Mouse (Mus musculus): Measurements from ENCODE around the gene Slc25a29. TPM values are rescaled to one million over a fixed set of nuclear protein-coding genes. Genes with fewer than 3 reads are reported as not detected.

Slc25a29 gene
- polyA plus RNA-seq (2015; fragmentation: Nextera tagmentation; extraction: Ambion mirVana): 3.3 and 3.4 TPM in 2 replicates

- peak within 1 kb of the TSS; percentile 89 for H3K27ac ChIP-seq (replicated peaks)
- H3K4me3 ChIP-seq: peak within 1 kb of the TSS; percentile 78
- H3K9me3 ChIP-seq: no peaks in the 10 kb centered on the region
- H3K4me2 ChIP-seq: peak within 1 kb of the TSS; percentile 97
- no peaks in the 10 kb centered on the region for H3K27me3 ChIP-seq (replicated peaks)
- under 1% methylated on average over 49 of the region's 53 CpGs for WGBS
- ATAC-seq (ENCODE audit: extremely low read depth, insufficient number of reproducible peaks, low FRiP score, low TSS enrichment): peak; percentile 97
- H3K4me1 ChIP-seq: peaks cover 38% of the 10 kb centered on the region
- peaks cover 18% of the 10 kb centered on the region for H3K36me3 ChIP-seq
- peak within 1 kb of the TSS; percentile 90 for H3K9ac ChIP-seq
These were observed at the start of gene Slc25a29, which contains the start of gene Slc25a47 for GRCm38 (mm10) chr12:108835840-108836409. TSS of gene Slc25a29 (minus strand) at chr12:108835883. TSS of gene Slc25a47 (plus strand) at chr12:108836046.

- no peak overlapping the region for H3K4me2 ChIP-seq
- H3K4me1 ChIP-seq: no peaks in the 10 kb centered on the region
- peaks cover 97% of the 10 kb centered on the region for H3K36me3 ChIP-seq
- H3K4me3 ChIP-seq: no peak overlapping the region
- 80% methylated on average over 8 of the region's 8 CpGs for WGBS
- no peaks in the 10 kb centered on the region for H3K9me3 ChIP-seq
- no peak overlapping the region for H3K27ac ChIP-seq (replicated peaks)
- no peaks in the 10 kb centered on the region for H3K27me3 ChIP-seq (replicated peaks)
- H3K9ac ChIP-seq: no peak overlapping the region
- ATAC-seq (ENCODE audit: extremely low read depth, insufficient number of reproducible peaks, low FRiP score, low TSS enrichment): no peak
These were observed 47.1 kb upstream of the Slc25a29 start for GRCm38 (mm10) chr12:108882776-108883175.

- Histone ChIP-seq H3K36me3 (peaks cover 93% of the 10 kb centered on the region), H3K4me3 (no peak overlapping the region), H3K27ac (replicated peaks) (no peak overlapping the region), H3K27me3 (replicated peaks) (no peaks in the 10 kb centered on the region), H3K4me1 (no peaks in the 10 kb centered on the region), H3K9me3 (no peaks in the 10 kb centered on the region), H3K9ac (no peak overlapping the region), H3K4me2 (no peak overlapping the region)
- WGBS: 88% methylated on average over 3 of the region's 3 CpGs
- no peak for ATAC-seq (ENCODE audit: extremely low read depth, insufficient number of reproducible peaks, low FRiP score, low TSS enrichment)
These were observed 45.5 kb upstream of the Slc25a29 start for GRCm38 (mm10) chr12:108881192-108881591.

- ATAC-seq (ENCODE audit: extremely low read depth, insufficient number of reproducible peaks, low FRiP score, low TSS enrichment): no peak
- Histone ChIP-seq H3K9me3 (no peaks in the 10 kb centered on the region), H3K27me3 (replicated peaks) (no peaks in the 10 kb centered on the region), H3K36me3 (peaks cover 92% of the 10 kb centered on the region), H3K4me2 (no peak overlapping the region), H3K9ac (no peak overlapping the region), H3K4me3 (no peak overlapping the region), H3K27ac (replicated peaks) (no peak overlapping the region), H3K4me1 (no peaks in the 10 kb centered on the region)
- WGBS: 86% methylated on average over 5 of the region's 5 CpGs
These were observed 44.9 kb upstream of the Slc25a29 start for GRCm38 (mm10) chr12:108880606-108881005.

- 71% methylated on average over 4 of the region's 4 CpGs for WGBS
- no peak overlapping the region for H3K9ac ChIP-seq
- no peak for ATAC-seq (ENCODE audit: extremely low read depth, insufficient number of reproducible peaks, low FRiP score, low TSS enrichment)
- H3K4me1 ChIP-seq: no peaks in the 10 kb centered on the region
- peaks cover 92% of the 10 kb centered on the region for H3K36me3 ChIP-seq
- H3K9me3 ChIP-seq: no peaks in the 10 kb centered on the region
- H3K4me2 ChIP-seq: no peak overlapping the region
- no peak overlapping the region for H3K27ac ChIP-seq (replicated peaks)
- H3K27me3 ChIP-seq (replicated peaks): no peaks in the 10 kb centered on the region
- H3K4me3 ChIP-seq: no peak overlapping the region
These were observed 43.5 kb upstream of the Slc25a29 start for GRCm38 (mm10) chr12:108879138-108879537.

GRCm38 (mm10) chr12:108873122-108873521 lies 37.4 kb upstream of the Slc25a29 start:
- no peak overlapping the region for H3K4me2 ChIP-seq
- peaks cover 90% of the 10 kb centered on the region for H3K36me3 ChIP-seq
- H3K4me1 ChIP-seq: no peaks in the 10 kb centered on the region
- ATAC-seq (ENCODE audit: extremely low read depth, insufficient number of reproducible peaks, low FRiP score, low TSS enrichment): no peak
- no peaks in the 10 kb centered on the region for H3K9me3 ChIP-seq
- 71% methylated on average over 5 of the region's 5 CpGs for WGBS
- H3K27ac ChIP-seq (replicated peaks): no peak overlapping the region
- H3K4me3 ChIP-seq: no peak overlapping the region
- H3K9ac ChIP-seq: no peak overlapping the region
- H3K27me3 ChIP-seq (replicated peaks): no peaks in the 10 kb centered on the region

GRCm38 (mm10) chr12:108869575-108869974 lies 33.9 kb upstream of the Slc25a29 start:
- 0 out of 2 replicates have a peak, but pooled peaks cover 3% of the 10 kb centered on the region for H3K4me1 ChIP-seq
- no peaks in the 10 kb centered on the region for H3K27me3 ChIP-seq (replicated peaks)
- H3K27ac ChIP-seq (replicated peaks): no peak overlapping the region
- H3K4me3 ChIP-seq: no peak overlapping the region
- no peak overlapping the region for H3K4me2 ChIP-seq
- H3K9me3 ChIP-seq: no peaks in the 10 kb centered on the region
- H3K9ac ChIP-seq: no peak overlapping the region
- WGBS: 79% methylated on average over 2 of the region's 2 CpGs
- H3K36me3 ChIP-seq: peaks cover 95% of the 10 kb centered on the region
- no peak for ATAC-seq (ENCODE audit: extremely low read depth, insufficient number of reproducible peaks, low FRiP score, low TSS enrichment)

- Histone ChIP-seq H3K36me3 (peaks cover 100% of the 10 kb centered on the region), H3K9ac (no peak overlapping the region), H3K9me3 (no peaks in the 10 kb centered on the region), H3K4me1 (0 out of 2 replicates have a peak, but pooled peaks cover 5% of the 10 kb centered on the region), H3K27me3 (replicated peaks) (no peaks in the 10 kb centered on the region), H3K27ac (replicated peaks) (peak overlapping the region; percentile 62), H3K4me3 (no peak overlapping the region), H3K4me2 (no peak overlapping the region)
- ATAC-seq (ENCODE audit: extremely low read depth, insufficient number of reproducible peaks, low FRiP score, low TSS enrichment): no peak
- 70% methylated on average over 6 of the region's 6 CpGs for WGBS
These were observed 29.4 kb upstream of the Slc25a29 start for GRCm38 (mm10) chr12:108865007-108865494.

GRCm38 (mm10) chr12:108858486-108858885 lies 22.8 kb upstream of the Slc25a29 start:
- ATAC-seq (ENCODE audit: extremely low read depth, insufficient number of reproducible peaks, low FRiP score, low TSS enrichment): no peak
- 81% methylated on average over 5 of the region's 5 CpGs for WGBS

GRCm38 (mm10) chr12:108857589-108858184 lies 22.0 kb upstream of the Slc25a29 start:
- Histone ChIP-seq H3K27me3 (replicated peaks) (no peaks in the 10 kb centered on the region), H3K9ac (no peak overlapping the region), H3K36me3 (peaks cover 35% of the 10 kb centered on the region), H3K9me3 (no peaks in the 10 kb centered on the region), H3K4me2 (no peak overlapping the region), H3K4me1 (no peaks in the 10 kb centered on the region), H3K27ac (replicated peaks) (no peak overlapping the region), H3K4me3 (no peak overlapping the region)
- ATAC-seq (ENCODE audit: extremely low read depth, insufficient number of reproducible peaks, low FRiP score, low TSS enrichment): no peak
- 81% methylated on average over 7 of the region's 7 CpGs for WGBS

More at GRCm38 (mm10) chr12:108858486-108858885, 22.8 kb upstream of the Slc25a29 start:
- Histone ChIP-seq H3K27ac (replicated peaks) (no peak overlapping the region), H3K27me3 (replicated peaks) (no peaks in the 10 kb centered on the region), H3K9me3 (no peaks in the 10 kb centered on the region), H3K9ac (no peak overlapping the region), H3K4me3 (no peak overlapping the region), H3K4me1 (no peaks in the 10 kb centered on the region), H3K4me2 (no peak overlapping the region), H3K36me3 (peaks cover 43% of the 10 kb centered on the region)

- Histone ChIP-seq H3K27ac (replicated peaks) (no peak overlapping the region), H3K9ac (no peak overlapping the region), H3K4me1 (no peaks in the 10 kb centered on the region), H3K4me3 (no peak overlapping the region), H3K27me3 (replicated peaks) (no peaks in the 10 kb centered on the region), H3K36me3 (peaks cover 29% of the 10 kb centered on the region), H3K4me2 (no peak overlapping the region), H3K9me3 (no peaks in the 10 kb centered on the region)
- WGBS: 81% methylated on average over 7 of the region's 7 CpGs
- ATAC-seq (ENCODE audit: extremely low read depth, insufficient number of reproducible peaks, low FRiP score, low TSS enrichment): no peak
These were observed 21.4 kb upstream of the Slc25a29 start for GRCm38 (mm10) chr12:108857109-108857508.

GRCm38 (mm10) chr12:108856186-108856585 lies 20.5 kb upstream of the Slc25a29 start:
- ATAC-seq (ENCODE audit: extremely low read depth, insufficient number of reproducible peaks, low FRiP score, low TSS enrichment): no peak
- H3K4me2 ChIP-seq: no peak overlapping the region
- no peak overlapping the region for H3K4me3 ChIP-seq
- no peak overlapping the region for H3K9ac ChIP-seq
- H3K9me3 ChIP-seq: no peaks in the 10 kb centered on the region
- 81% methylated on average over 8 of the region's 8 CpGs for WGBS
- H3K27ac ChIP-seq (replicated peaks): no peak overlapping the region
- no peaks in the 10 kb centered on the region for H3K27me3 ChIP-seq (replicated peaks)
- peaks cover 20% of the 10 kb centered on the region for H3K36me3 ChIP-seq
- no peaks in the 10 kb centered on the region for H3K4me1 ChIP-seq
